Mouse (Mus musculus) adrenal gland, postnatal 10 days (tissue): ENCODE measurements at regions not wholly inside any gene's neighbourhood (a gene's known extent, or its start where the extent isn't known, plus 50 kb on each side); places are given as distances from the start of the nearest gene placed in this dataset.
"Not testable (repeated sequence)": the region's sequence is repeated elsewhere in the genome, so short reads cannot be mapped to it uniquely, and the experiment has no call there.

Experiments
- DNase-seq: peaks from one replicate; pipeline ENCODE4 v3.0.0; 2021; ENCODE audit warnings: mixed read lengths

GRCm38 (mm10) chr3:39784901-39785300 is 746.2 kb upstream of the Intu start:
- DNase-seq, result no peak

- DNase-seq, result no peak
Observed at GRCm38 (mm10) chr3:39809586-39809985, 721.5 kb upstream of the Intu start.

- DNase-seq, result peak; percentile 74
Observed at GRCm38 (mm10) chr3:39814814-39815213, 716.3 kb upstream of the Intu start.

- DNase-seq, result no peak
Observed at GRCm38 (mm10) chr3:39830488-39831056, 700.5 kb upstream of the Intu start.

GRCm38 (mm10) chr3:39838377-39839145 is 692.5 kb upstream of the Intu start:
- DNase-seq, result no peak

- DNase-seq, result no peak
Observed at GRCm38 (mm10) chr3:39840946-39841345, 690.1 kb upstream of the Intu start.

- no peak for DNase-seq
Observed at GRCm38 (mm10) chr3:39845123-39845522, 686.0 kb upstream of the Intu start.

- no peak for DNase-seq
Observed at GRCm38 (mm10) chr3:39848829-39849228, 682.3 kb upstream of the Intu start.

GRCm38 (mm10) chr3:39857214-39857839 is 673.8 kb upstream of the Intu start:
- no peak for DNase-seq

GRCm38 (mm10) chr3:39876046-39876445 is 655.0 kb upstream of the Intu start:
- DNase-seq, result not testable (repeated sequence)

GRCm38 (mm10) chr3:39884370-39884769 is 646.7 kb upstream of the Intu start:
- no peak for DNase-seq

- DNase-seq, result no peak
Observed at GRCm38 (mm10) chr3:39888376-39888775, 642.7 kb upstream of the Intu start.

- DNase-seq, result no peak
Observed at GRCm38 (mm10) chr3:39889222-39889621, 641.9 kb upstream of the Intu start.

GRCm38 (mm10) chr3:39898961-39899360 is 632.1 kb upstream of the Intu start:
- DNase-seq, result peak; percentile 22

GRCm38 (mm10) chr3:39900207-39900606 is 630.9 kb upstream of the Intu start:
- DNase-seq, result peak; percentile 8

GRCm38 (mm10) chr3:39904377-39904776 is 626.7 kb upstream of the Intu start:
- DNase-seq, result no peak

GRCm38 (mm10) chr3:39908676-39909362 is 622.3 kb upstream of the Intu start:
- DNase-seq, result no peak

GRCm38 (mm10) chr3:39909642-39910041 is 621.4 kb upstream of the Intu start:
- DNase-seq, result no peak

- no peak for DNase-seq
Observed at GRCm38 (mm10) chr3:39918601-39919000, 612.5 kb upstream of the Intu start.

GRCm38 (mm10) chr3:39925436-39925835 is 605.6 kb upstream of the Intu start:
- DNase-seq, result no peak

GRCm38 (mm10) chr3:39928421-39928820 is 602.7 kb upstream of the Intu start:
- no peak for DNase-seq

- no peak for DNase-seq
Observed at GRCm38 (mm10) chr3:39933372-39933771, 597.7 kb upstream of the Intu start.

GRCm38 (mm10) chr3:39937719-39938278 is 593.3 kb upstream of the Intu start:
- DNase-seq, result no peak
